Mouse (Mus musculus): ENCODE measurements at regions not wholly inside any gene's neighbourhood (a gene's known extent, or its start where the extent isn't known, plus 50 kb on each side); places are given as distances from the start of the nearest gene placed in this dataset.

GRCm38 (mm10) chr3:34470721-34471120, 179.5 kb upstream of the Sox2 start:
- Histone ChIP-seq H3K36me3 (replicated peaks; ENCODE audit: control insufficient read depth, insufficient read depth, low read depth, low read length) (no peaks in the 10 kb centered on the region), H3K9me3 (replicated peaks; ENCODE audit: control insufficient read depth, low read length) (no peaks in the 10 kb centered on the region), H3K4me1 (ENCODE audit: control insufficient read depth, insufficient read depth, low read length) (no peaks in the 10 kb centered on the region), H3K27ac (replicated peaks; ENCODE audit: low read depth, low read length) (no peak overlapping the region), H3K9ac (replicated peaks; ENCODE audit: low read length) (no peak overlapping the region), H3K4me2 (ENCODE audit: low read depth, low read length) (no peak overlapping the region), H3K4me3 (ENCODE audit: low read depth, low read length) (no peak overlapping the region), H3K27me3 (ENCODE audit: control insufficient read depth, insufficient read depth, low read length) (no peaks in the 10 kb centered on the region)
- DNase-seq (ENCODE audit: low spot score) = no peak
- WGBS = 90% methylated on average over 5 of the region's 5 CpGs
- ATAC-seq (replicated peaks; ENCODE audit: insufficient number of reproducible peaks, low FRiP score, low TSS enrichment, low read depth) = no peak

- H3K4me2 ChIP-seq (ENCODE audit: low read depth, low read length) = no peak overlapping the region
- H3K9me3 ChIP-seq (replicated peaks; ENCODE audit: control insufficient read depth, low read length) = no peaks in the 10 kb centered on the region
- H3K4me3 ChIP-seq (ENCODE audit: low read depth, low read length) = no peak overlapping the region
- ATAC-seq (replicated peaks; ENCODE audit: insufficient number of reproducible peaks, low FRiP score, low TSS enrichment, low read depth) (no peak), DNase-seq (ENCODE audit: low spot score) (no peak)
- H3K9ac ChIP-seq (replicated peaks; ENCODE audit: low read length) = no peak overlapping the region
- H3K4me1 ChIP-seq (ENCODE audit: control insufficient read depth, insufficient read depth, low read length) = no peaks in the 10 kb centered on the region
- no peaks in the 10 kb centered on the region for H3K27me3 ChIP-seq (ENCODE audit: control insufficient read depth, insufficient read depth, low read length)
- H3K36me3 ChIP-seq (replicated peaks; ENCODE audit: control insufficient read depth, insufficient read depth, low read depth, low read length) = no peaks in the 10 kb centered on the region
- no peak overlapping the region for H3K27ac ChIP-seq (replicated peaks; ENCODE audit: low read depth, low read length)
- WGBS = 78% methylated on average over 2 of the region's 2 CpGs
These were observed 180.3 kb upstream of the Sox2 start for GRCm38 (mm10) chr3:34469946-34470345.

- 73% methylated on average over 4 of the region's 4 CpGs for WGBS
- H3K27ac ChIP-seq (replicated peaks; ENCODE audit: low read depth, low read length) = no peak overlapping the region
These were observed 183.9 kb upstream of the Sox2 start for GRCm38 (mm10) chr3:34466312-34466711.

GRCm38 (mm10) chr3:34465040-34465831, 185.0 kb upstream of the Sox2 start:
- Histone ChIP-seq H3K4me1 (ENCODE audit: control insufficient read depth, insufficient read depth, low read length) (no peaks in the 10 kb centered on the region), H3K9ac (replicated peaks; ENCODE audit: low read length) (no peak overlapping the region), H3K27me3 (ENCODE audit: control insufficient read depth, insufficient read depth, low read length) (no peaks in the 10 kb centered on the region), H3K27ac (replicated peaks; ENCODE audit: low read depth, low read length) (no peak overlapping the region), H3K4me3 (ENCODE audit: low read depth, low read length) (no peak overlapping the region), H3K36me3 (replicated peaks; ENCODE audit: control insufficient read depth, insufficient read depth, low read depth, low read length) (no peaks in the 10 kb centered on the region), H3K9me3 (replicated peaks; ENCODE audit: control insufficient read depth, low read length) (no peaks in the 10 kb centered on the region), H3K4me2 (ENCODE audit: low read depth, low read length) (no peak overlapping the region)
- ATAC-seq (replicated peaks; ENCODE audit: insufficient number of reproducible peaks, low FRiP score, low TSS enrichment, low read depth) = no peak
- DNase-seq (ENCODE audit: low spot score) = no peak
- 78% methylated on average over 17 of the region's 17 CpGs for WGBS

More at GRCm38 (mm10) chr3:34466312-34466711, 183.9 kb upstream of the Sox2 start:
- no peak overlapping the region for H3K4me2 ChIP-seq (ENCODE audit: low read depth, low read length)
- H3K27me3 ChIP-seq (ENCODE audit: control insufficient read depth, insufficient read depth, low read length) = no peaks in the 10 kb centered on the region
- no peaks in the 10 kb centered on the region for H3K36me3 ChIP-seq (replicated peaks; ENCODE audit: control insufficient read depth, insufficient read depth, low read depth, low read length)
- no peaks in the 10 kb centered on the region for H3K9me3 ChIP-seq (replicated peaks; ENCODE audit: control insufficient read depth, low read length)
- H3K9ac ChIP-seq (replicated peaks; ENCODE audit: low read length) = no peak overlapping the region
- no peak for DNase-seq (ENCODE audit: low spot score)
- H3K4me3 ChIP-seq (ENCODE audit: low read depth, low read length) = no peak overlapping the region
- ATAC-seq (replicated peaks; ENCODE audit: insufficient number of reproducible peaks, low FRiP score, low TSS enrichment, low read depth) = no peak
- H3K4me1 ChIP-seq (ENCODE audit: control insufficient read depth, insufficient read depth, low read length) = no peaks in the 10 kb centered on the region

GRCm38 (mm10) chr3:34458766-34459165, 191.4 kb upstream of the Sox2 start:
- 79% methylated on average over 6 of the region's 6 CpGs for WGBS
- H3K27me3 ChIP-seq (ENCODE audit: control insufficient read depth, insufficient read depth, low read length) = no peaks in the 10 kb centered on the region
- DNase-seq (ENCODE audit: low spot score) = no peak
- H3K9ac ChIP-seq (replicated peaks; ENCODE audit: low read length) = no peak overlapping the region
- H3K9me3 ChIP-seq (replicated peaks; ENCODE audit: control insufficient read depth, low read length) = no peaks in the 10 kb centered on the region
- no peak overlapping the region for H3K4me2 ChIP-seq (ENCODE audit: low read depth, low read length)
- no peaks in the 10 kb centered on the region for H3K4me1 ChIP-seq (ENCODE audit: control insufficient read depth, insufficient read depth, low read length)
- no peak overlapping the region for H3K4me3 ChIP-seq (ENCODE audit: low read depth, low read length)
- no peaks in the 10 kb centered on the region for H3K36me3 ChIP-seq (replicated peaks; ENCODE audit: control insufficient read depth, insufficient read depth, low read depth, low read length)
- no peak for ATAC-seq (replicated peaks; ENCODE audit: insufficient number of reproducible peaks, low FRiP score, low TSS enrichment, low read depth)
- no peak overlapping the region for H3K27ac ChIP-seq (replicated peaks; ENCODE audit: low read depth, low read length)

- no peak for DNase-seq (ENCODE audit: low spot score)
- Histone ChIP-seq H3K4me1 (ENCODE audit: control insufficient read depth, insufficient read depth, low read length) (no peaks in the 10 kb centered on the region), H3K27me3 (ENCODE audit: control insufficient read depth, insufficient read depth, low read length) (no peaks in the 10 kb centered on the region), H3K27ac (replicated peaks; ENCODE audit: low read depth, low read length) (no peak overlapping the region), H3K4me3 (ENCODE audit: low read depth, low read length) (no peak overlapping the region), H3K9ac (replicated peaks; ENCODE audit: low read length) (no peak overlapping the region), H3K36me3 (replicated peaks; ENCODE audit: control insufficient read depth, insufficient read depth, low read depth, low read length) (no peaks in the 10 kb centered on the region), H3K4me2 (ENCODE audit: low read depth, low read length) (no peak overlapping the region), H3K9me3 (replicated peaks; ENCODE audit: control insufficient read depth, low read length) (no peaks in the 10 kb centered on the region)
- WGBS = 88% methylated on average over 1 of the region's 1 CpGs
- ATAC-seq (replicated peaks; ENCODE audit: insufficient number of reproducible peaks, low FRiP score, low TSS enrichment, low read depth) = no peak
These were observed 192.4 kb upstream of the Sox2 start for GRCm38 (mm10) chr3:34457821-34458220.

- Histone ChIP-seq H3K4me3 (ENCODE audit: low read depth, low read length) (no peak overlapping the region), H3K27ac (replicated peaks; ENCODE audit: low read depth, low read length) (no peak overlapping the region), H3K27me3 (ENCODE audit: control insufficient read depth, insufficient read depth, low read length) (no peaks in the 10 kb centered on the region), H3K9me3 (replicated peaks; ENCODE audit: control insufficient read depth, low read length) (no peaks in the 10 kb centered on the region), H3K9ac (replicated peaks; ENCODE audit: low read length) (no peak overlapping the region), H3K4me1 (ENCODE audit: control insufficient read depth, insufficient read depth, low read length) (no peaks in the 10 kb centered on the region), H3K4me2 (ENCODE audit: low read depth, low read length) (no peak overlapping the region), H3K36me3 (replicated peaks; ENCODE audit: control insufficient read depth, insufficient read depth, low read depth, low read length) (no peaks in the 10 kb centered on the region)
- DNase-seq (ENCODE audit: low spot score) (peak; percentile 33), ATAC-seq (replicated peaks; ENCODE audit: insufficient number of reproducible peaks, low FRiP score, low TSS enrichment, low read depth) (no peak)
- WGBS = 72% methylated on average over 23 of the region's 23 CpGs
These were observed 193.4 kb upstream of the Sox2 start for GRCm38 (mm10) chr3:34456488-34457433.
